Mouse (Mus musculus) olfactory bulb, adult 2 months (tissue): ENCODE data around the gene Bin2. TPM values are rescaled to one million over a fixed set of nuclear protein-coding genes. Genes with fewer than 3 reads are reported as not detected.

ENCODE experiments used
- H3K27ac ChIP-seq: fragments of 200-500 bp; 2 replicates; pipeline ENCODE4 v1.5.1; 2012; ENCODE audit warnings: low read depth, low read length; ENCODE audit not compliant: insufficient read depth
- H3K4me1 ChIP-seq: fragments of 200-500 bp; 2 replicates; pipeline ENCODE4 v1.6.1; 2012; ENCODE audit warnings: low read length; ENCODE audit not compliant: control insufficient read depth, insufficient read depth
- H3K4me3 ChIP-seq: fragments of 200-500 bp; 2 replicates; pipeline ENCODE4 v1.5.1; 2012; ENCODE audit warnings: mild to moderate bottlenecking, low read depth, low read length, moderate library complexity; ENCODE audit not compliant: insufficient read depth
- CTCF ChIP-seq: fragments of 200-500 bp; IDR thresholded peaks from 2 replicates; pipeline ENCODE4 v1.5.1; 2012; ENCODE audit warnings: low read depth, mild to moderate bottlenecking, low read length, moderate library complexity; ENCODE audit not compliant: insufficient read depth
- POLR2A ChIP-seq: fragments of 200-500 bp; IDR thresholded peaks from 2 replicates; pipeline ENCODE4 v1.6.1; 2012; ENCODE audit warnings: mild to moderate bottlenecking, low read depth, low read length, moderate library complexity; ENCODE audit not compliant: insufficient read depth
- WGBS: fragments of 180-500 bp; shearing (Covaris S2); methylation state at CpG from one replicate; pipeline ENCODE4 v1.1.7; 2018; 5-methylcytosine and 5-hydroxymethylcytosine counted together
- polyA plus RNA-seq: library from polyadenylated mRNA; stranded (reverse); fragments of >200 nt; gene quantifications from 2 replicates; pipeline ENCODE4 v1.2.4, GENCODE M21; 2012; ENCODE audit warnings: low replicate concordance; ENCODE audit not compliant: missing spikeins, insufficient read depth, insufficient read length

The Bin2 gene
- polyA plus RNA-seq, 1 experiment: not detected

- Histone ChIP-seq H3K4me1 (peaks cover 3% of the 10 kb centered on the region; the same call in 1 of the 2 replicates), H3K4me3 (no peak overlapping the region), H3K27ac (no peak overlapping the region)
- TF ChIP-seq CTCF (no peak), POLR2A (no peak)
- WGBS: 65% methylated on average over 3 of the region's 3 CpGs
Observed at GRCm38 (mm10) chr15:100675486-100675885, 6.1 kb upstream of the Bin2 start.

GRCm38 (mm10) chr15:100674566-100674965 is 5.2 kb upstream of the Bin2 start:
- Histone ChIP-seq H3K4me3 (no peak overlapping the region), H3K4me1 (peaks cover 3% of the 10 kb centered on the region; the same call in 1 of the 2 replicates), H3K27ac (no peak overlapping the region)
- TF ChIP-seq POLR2A (no peak), CTCF (no peak)
- 92% methylated on average over 10 of the region's 10 CpGs for WGBS

GRCm38 (mm10) chr15:100673585-100674391 is 4.4 kb upstream of the Bin2 start:
- Histone ChIP-seq H3K4me3 (no peak overlapping the region), H3K27ac (no peak overlapping the region), H3K4me1 (peaks cover 3% of the 10 kb centered on the region; the same call in 1 of the 2 replicates)
- TF ChIP-seq POLR2A (no peak), CTCF (no peak)
- WGBS: 66% methylated on average over 12 of the region's 12 CpGs

DNA sequence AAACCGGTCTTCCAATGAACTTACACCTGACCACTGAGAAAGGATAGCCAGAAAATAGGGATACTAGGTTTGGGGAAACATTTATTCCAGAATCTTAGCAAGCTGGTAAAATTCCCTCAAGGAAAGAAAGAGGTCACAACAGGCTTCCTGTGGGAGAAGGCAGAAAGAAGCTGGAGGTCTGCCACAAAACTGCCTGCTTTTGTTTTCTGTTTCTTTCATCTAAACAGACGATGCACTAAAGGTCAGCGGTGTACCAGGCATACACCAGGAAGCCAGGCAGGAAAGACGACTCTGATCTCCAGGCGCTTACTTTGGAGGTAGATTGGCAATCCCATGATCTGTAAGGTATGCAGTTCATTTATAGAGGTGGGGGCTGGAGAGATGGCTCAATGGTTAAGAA is 1.5 kb upstream of the Bin2 start:
- peaks cover 8% of the 10 kb centered on the region; the same call in 1 of the 2 replicates for H3K4me1 ChIP-seq
- TF ChIP-seq CTCF (no peak), POLR2A (no peak)
- H3K4me3 ChIP-seq: no peak overlapping the region
- no peak overlapping the region for H3K27ac ChIP-seq
- 53% methylated on average over 5 of the region's 5 CpGs for WGBS

DNA sequence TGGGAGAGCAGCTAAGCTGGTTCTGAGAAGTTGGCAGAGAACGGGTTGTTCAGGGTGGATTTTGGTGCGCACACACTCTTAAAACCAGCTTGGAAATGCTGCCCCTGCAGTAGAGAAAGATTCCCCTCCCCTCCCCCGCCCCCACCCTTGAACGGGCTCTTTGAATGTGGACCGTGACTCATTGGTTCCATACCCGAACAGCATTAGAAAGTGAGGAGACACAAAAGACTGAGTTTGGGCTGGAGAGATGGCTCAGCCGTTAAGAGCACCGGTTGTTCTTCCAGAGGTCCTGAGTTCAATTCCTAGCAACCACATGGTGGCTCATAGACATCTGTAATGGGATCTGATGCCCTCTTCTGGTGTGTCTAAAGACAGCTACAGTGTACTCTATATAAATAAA is 651 bp upstream of the Bin2 start:
- no peak overlapping the region for H3K4me3 ChIP-seq
- no peak overlapping the region for H3K27ac ChIP-seq
- H3K4me1 ChIP-seq: peaks cover 5% of the 10 kb centered on the region; the same call in 1 of the 2 replicates
- TF ChIP-seq CTCF: no peak
- TF ChIP-seq POLR2A: no peak
- WGBS: 65% methylated on average over 8 of the region's 8 CpGs

GRCm38 (mm10) chr15:100667871-100668545 is 1.3 kb downstream of the Bin2 start:
- Histone ChIP-seq H3K27ac (no peak overlapping the region), H3K4me1 (peaks cover 5% of the 10 kb centered on the region; the same call in 1 of the 2 replicates), H3K4me3 (no peak overlapping the region)
- TF ChIP-seq POLR2A: no peak
- no peak for TF ChIP-seq CTCF
- 88% methylated on average over 5 of the region's 5 CpGs for WGBS

GRCm38 (mm10) chr15:100667420-100667819 is 1.9 kb downstream of the Bin2 start:
- Histone ChIP-seq H3K4me1 (peaks cover 5% of the 10 kb centered on the region; the same call in 1 of the 2 replicates), H3K4me3 (no peak overlapping the region), H3K27ac (no peak overlapping the region)
- 83% methylated on average over 6 of the region's 6 CpGs for WGBS
- no peak for TF ChIP-seq CTCF
- TF ChIP-seq POLR2A: no peak

DNA sequence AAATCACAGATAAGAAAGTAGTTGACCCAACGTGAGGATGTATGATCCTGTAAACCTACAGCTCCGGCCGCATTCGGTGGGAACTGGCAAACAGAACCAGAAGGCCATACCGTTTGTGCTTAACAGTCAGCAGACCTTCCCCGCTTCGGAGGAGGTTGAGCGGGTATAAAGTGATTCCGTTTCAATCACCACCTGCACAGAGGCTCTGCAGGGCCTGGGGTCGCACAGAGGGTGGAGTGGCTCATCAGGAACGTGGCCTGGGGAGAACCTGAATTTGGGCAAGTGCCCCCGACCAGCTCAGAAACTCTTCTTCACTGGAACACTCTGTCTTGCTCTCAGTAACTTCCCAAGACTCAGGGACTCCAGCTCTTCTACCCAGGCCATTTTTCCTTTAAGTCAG is 2.5 kb downstream of the Bin2 start:
- TF ChIP-seq CTCF (no peak), POLR2A (no peak)
- H3K4me3 ChIP-seq: no peak overlapping the region; the same call in 1 of the 2 replicates
- H3K27ac ChIP-seq: no peak overlapping the region
- H3K4me1 ChIP-seq: peaks cover 5% of the 10 kb centered on the region; the same call in 1 of the 2 replicates
- WGBS: 67% methylated on average over 12 of the region's 12 CpGs

DNA sequence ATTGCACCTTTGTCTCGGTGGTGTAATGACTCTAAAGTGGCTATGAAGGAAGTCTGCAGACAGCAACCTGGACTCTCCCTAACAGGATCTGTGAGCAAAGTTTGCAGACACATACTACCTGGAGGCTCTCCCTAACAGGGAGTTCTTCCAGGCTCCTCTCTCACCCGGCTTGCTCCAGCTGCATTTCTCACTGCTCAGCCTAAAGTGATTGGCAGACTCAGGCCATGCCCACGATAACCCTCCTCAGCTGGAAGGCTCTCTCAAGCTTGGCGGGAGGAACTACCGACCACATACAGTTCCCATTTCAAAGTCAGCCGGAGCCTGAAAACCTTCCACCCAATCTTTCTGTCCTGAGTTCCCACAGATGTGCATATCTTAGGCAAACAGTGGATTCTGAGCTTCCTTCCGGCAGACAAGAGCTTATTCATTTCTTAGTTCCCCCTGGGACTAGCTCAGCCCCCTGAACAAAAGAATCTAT is 3.1 kb downstream of the Bin2 start:
- H3K27ac ChIP-seq: no peak overlapping the region
- 15% methylated on average over 7 of the region's 7 CpGs for WGBS
- no peak for TF ChIP-seq CTCF
- TF ChIP-seq POLR2A: no peak
- H3K4me1 ChIP-seq: peaks cover 5% of the 10 kb centered on the region; the same call in 1 of the 2 replicates
- H3K4me3 ChIP-seq: no peak overlapping the region
